Mouse (Mus musculus) hindbrain, embryonic 14.5 days (tissue): Measurements from ENCODE around the gene Mapkap1. TPM values are rescaled to one million over a fixed set of nuclear protein-coding genes. Genes with fewer than 3 reads are reported as not detected.

Experiments used
- ATAC-seq: fragments of 200-750 bp; cut with Nextera tagmentation; 2 replicates; pipeline ENCODE4 v1.8.0; 2017; ENCODE audit warnings: moderate number of reproducible peaks, mild to moderate bottlenecking, moderate TSS enrichment, moderate library complexity; ENCODE audit not compliant: low FRiP score
- DNase-seq: peaks from one replicate; pipeline ENCODE4 v3.0.0-alpha.2; 2015; ENCODE audit warnings: low spot score
- H3K27ac ChIP-seq: fragments of 300-500 bp; sonication (generic); 2 replicates; pipeline ENCODE4 v1.5.1; 2014; ENCODE audit warnings: mild to moderate bottlenecking, moderate library complexity
- H3K27me3 ChIP-seq: fragments of 300-500 bp; sonication (generic); 2 replicates; pipeline ENCODE4 v1.6.1; 2014; ENCODE audit warnings: mild to moderate bottlenecking, low read length, mixed read lengths; ENCODE audit not compliant: control insufficient read depth, insufficient read depth
- H3K36me3 ChIP-seq: fragments of 300-500 bp; sonication (generic); replicated peaks from 2 replicates; pipeline ENCODE4 v1.6.1; 2014; ENCODE audit not compliant: control insufficient read depth, insufficient read depth
- H3K4me1 ChIP-seq: fragments of 300-500 bp; sonication (generic); replicated peaks from 2 replicates; pipeline ENCODE4 v1.6.1; 2014; ENCODE audit warnings: antibody characterized with exemption, low read length, mixed read lengths; ENCODE audit not compliant: control insufficient read depth, insufficient read depth
- H3K4me2 ChIP-seq: fragments of 300-500 bp; sonication (generic); replicated peaks from 2 replicates; pipeline ENCODE4 v1.6.1; 2014; ENCODE audit warnings: mild to moderate bottlenecking, moderate library complexity
- H3K4me3 ChIP-seq: fragments of 300-500 bp; sonication (generic); replicated peaks from 2 replicates; pipeline ENCODE4 v1.5.1; 2014; ENCODE audit warnings: mild to moderate bottlenecking, low read length
- H3K9ac ChIP-seq: fragments of 300-500 bp; sonication (generic); 2 replicates; pipeline ENCODE4 v1.6.1; 2014
- H3K9me3 ChIP-seq: fragments of 300-500 bp; sonication (generic); 2 replicates; pipeline ENCODE4 v1.6.1; 2016; ENCODE audit warnings: low read length; ENCODE audit not compliant: control insufficient read depth
- WGBS: fragments of 180-500 bp; shearing (Covaris S2); extraction: QIAGEN DNeasy Blood & Tissue Kit; methylation state at CpG from one replicate; pipeline ENCODE4 v1.1.7; 2014; 5-methylcytosine and 5-hydroxymethylcytosine counted together
- polyA plus RNA-seq: library from polyadenylated mRNA; unstranded; fragments of >200 nt; fragmentation: Nextera tagmentation; extraction: Ambion mirVana; gene quantifications from 2 replicates; pipeline ENCODE4 v1.2.1, GENCODE M21; 2014

Gene Mapkap1
- polyA plus RNA-seq, 1 experiment from 2014 or later: 101 TPM

GRCm38 (mm10) chr2:34518083-34518482 is 111.5 kb downstream of the Mapkap1 start:
- 86% methylated on average over 2 of the region's 2 CpGs for WGBS
- Histone ChIP-seq H3K4me3 (no peak overlapping the region), H3K9ac (no peak overlapping the region), H3K9me3 (no peaks in the 10 kb centered on the region), H3K4me1 (no peaks in the 10 kb centered on the region), H3K4me2 (no peak overlapping the region), H3K27me3 (no peaks in the 10 kb centered on the region), H3K27ac (no peak overlapping the region), H3K36me3 (no peaks in the 10 kb centered on the region)
- ATAC-seq: no peak
- no peak for DNase-seq

GRCm38 (mm10) chr2:34518526-34518925 is 112.0 kb downstream of the Mapkap1 start:
- Histone ChIP-seq H3K4me2 (no peak overlapping the region), H3K27ac (no peak overlapping the region), H3K27me3 (no peaks in the 10 kb centered on the region), H3K9me3 (no peaks in the 10 kb centered on the region), H3K4me1 (no peaks in the 10 kb centered on the region), H3K9ac (no peak overlapping the region), H3K4me3 (no peak overlapping the region), H3K36me3 (no peaks in the 10 kb centered on the region)
- no peak for ATAC-seq
- 83% methylated on average over 5 of the region's 5 CpGs for WGBS
- no peak for DNase-seq

DNA sequence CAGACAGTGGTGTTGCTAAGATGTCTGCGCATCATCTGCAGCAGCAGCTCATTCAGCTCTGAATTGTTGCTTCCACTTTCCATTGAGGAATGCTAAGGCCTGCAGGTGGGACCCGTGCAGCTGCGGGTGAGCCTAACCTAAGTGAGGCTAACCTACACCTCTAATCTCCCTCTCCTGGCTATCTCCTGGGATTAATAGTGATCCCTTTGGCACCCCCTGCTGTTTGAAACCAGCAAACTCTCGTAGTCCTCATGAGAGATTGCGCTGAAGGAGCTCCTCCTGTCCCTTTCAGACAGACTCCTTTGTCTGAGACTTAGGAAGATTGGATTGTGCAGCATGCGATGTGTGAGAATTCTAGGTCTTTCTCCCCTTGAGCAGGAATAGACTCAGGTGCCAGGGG is 113.0 kb downstream of the Mapkap1 start:
- Histone ChIP-seq H3K36me3 (no peaks in the 10 kb centered on the region), H3K27me3 (no peaks in the 10 kb centered on the region), H3K27ac (no peak overlapping the region), H3K4me1 (no peaks in the 10 kb centered on the region), H3K4me2 (no peak overlapping the region), H3K9me3 (no peaks in the 10 kb centered on the region), H3K9ac (no peak overlapping the region), H3K4me3 (no peak overlapping the region)
- DNase-seq: no peak
- 41% methylated on average over 6 of the region's 6 CpGs for WGBS
- no peak for ATAC-seq

GRCm38 (mm10) chr2:34521384-34521783 is 114.8 kb downstream of the Mapkap1 start:
- peaks cover 3% of the 10 kb centered on the region; the same call in 1 of the 2 replicates for H3K4me1 ChIP-seq
- H3K4me3 ChIP-seq: no peak overlapping the region
- H3K4me2 ChIP-seq: no peak overlapping the region
- WGBS: 95% methylated on average over 3 of the region's 3 CpGs
- no peaks in the 10 kb centered on the region for H3K27me3 ChIP-seq
- DNase-seq: no peak
- H3K27ac ChIP-seq: no peak overlapping the region
- H3K36me3 ChIP-seq: no peaks in the 10 kb centered on the region
- no peak overlapping the region for H3K9ac ChIP-seq
- no peak for ATAC-seq
- H3K9me3 ChIP-seq: no peaks in the 10 kb centered on the region

DNA sequence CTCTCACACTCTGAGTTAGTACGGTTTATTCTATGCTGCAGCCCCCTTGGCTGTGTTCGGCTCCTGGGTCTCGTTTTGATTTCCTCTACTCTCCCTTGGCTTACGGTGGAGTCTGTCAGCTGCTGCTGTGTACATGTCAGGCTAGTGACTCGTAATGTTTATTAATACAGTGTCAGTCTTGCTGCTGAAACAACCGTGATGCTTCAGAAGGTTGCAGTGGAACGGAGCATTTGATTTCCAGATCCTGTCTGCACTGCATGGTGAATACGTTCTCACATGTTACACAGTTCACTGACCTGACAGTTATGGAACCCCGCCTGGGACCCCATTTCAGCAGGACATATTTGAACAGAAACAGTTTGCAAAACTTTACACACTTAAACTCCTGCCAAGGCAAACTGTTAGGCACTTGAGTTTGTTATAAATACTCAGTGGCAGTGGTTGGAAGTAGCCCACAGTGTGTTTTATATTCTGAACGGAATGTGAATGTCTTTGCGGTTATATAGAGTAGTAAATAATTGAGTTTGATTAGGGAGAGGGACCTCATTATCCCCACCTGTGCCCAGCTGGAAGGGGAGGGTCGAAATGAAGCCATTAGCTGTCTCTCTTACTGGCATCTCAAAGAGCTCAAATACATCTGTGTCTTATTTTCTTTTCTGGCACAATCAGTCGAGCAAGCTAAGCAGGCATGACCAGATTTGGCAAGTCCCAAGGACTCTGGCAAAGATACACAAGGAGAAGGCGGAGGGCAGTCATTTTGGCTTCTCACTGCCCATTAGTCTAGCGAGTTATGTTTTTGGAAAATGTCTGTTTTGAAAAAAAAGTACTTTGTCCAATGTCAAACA is 120.2 kb downstream of the Mapkap1 start:
- Histone ChIP-seq H3K4me1 (peaks cover 30% of the 10 kb centered on the region; the same call in 1 of the 2 replicates), H3K9me3 (no peaks in the 10 kb centered on the region), H3K9ac (no peak overlapping the region), H3K27me3 (no peaks in the 10 kb centered on the region), H3K36me3 (no peaks in the 10 kb centered on the region), H3K4me3 (no peak overlapping the region), H3K4me2 (no peak overlapping the region), H3K27ac (no peak overlapping the region; the same call in 1 of the 2 replicates)
- ATAC-seq: peak; percentile 40; the same call in 1 of the 2 replicates
- peak; percentile 62 for DNase-seq
- WGBS: 29% methylated on average over 15 of the region's 15 CpGs

DNA sequence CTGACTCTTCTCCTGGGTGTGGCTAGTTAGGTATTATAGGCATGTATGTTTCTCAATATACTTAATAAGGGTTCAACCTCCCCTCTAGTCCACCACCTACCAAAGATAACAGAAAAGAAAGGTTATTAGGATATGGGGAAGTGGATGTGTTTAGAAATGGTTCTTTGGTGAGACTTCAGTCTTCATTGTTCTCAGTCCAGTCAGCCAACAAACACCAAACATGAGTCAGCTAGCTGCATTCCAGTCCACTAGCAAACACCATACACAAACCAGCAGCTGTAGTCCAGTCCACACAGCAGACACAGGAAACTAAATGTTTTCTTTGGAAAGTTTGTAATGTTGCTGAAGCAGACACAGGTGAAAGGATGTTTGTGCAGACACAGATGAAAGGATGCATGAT is 121.9 kb downstream of the Mapkap1 start:
- Histone ChIP-seq H3K36me3 (no peaks in the 10 kb centered on the region), H3K27me3 (no peaks in the 10 kb centered on the region), H3K9ac (no peak overlapping the region), H3K27ac (no peak overlapping the region), H3K4me2 (no peak overlapping the region), H3K4me3 (no peak overlapping the region), H3K9me3 (no peaks in the 10 kb centered on the region), H3K4me1 (peaks cover 42% of the 10 kb centered on the region; the same call in 1 of the 2 replicates)
- no peak for DNase-seq
- no peak for ATAC-seq

GRCm38 (mm10) chr2:34530042-34530441 is 123.5 kb downstream of the Mapkap1 start:
- Histone ChIP-seq H3K36me3 (no peaks in the 10 kb centered on the region), H3K27me3 (no peaks in the 10 kb centered on the region), H3K9ac (no peak overlapping the region), H3K27ac (no peak overlapping the region), H3K4me2 (no peak overlapping the region), H3K4me1 (peaks cover 50% of the 10 kb centered on the region), H3K4me3 (no peak overlapping the region), H3K9me3 (no peaks in the 10 kb centered on the region)
- DNase-seq (no peak), ATAC-seq (no peak)
- WGBS: 32% methylated on average over 3 of the region's 3 CpGs

DNA sequence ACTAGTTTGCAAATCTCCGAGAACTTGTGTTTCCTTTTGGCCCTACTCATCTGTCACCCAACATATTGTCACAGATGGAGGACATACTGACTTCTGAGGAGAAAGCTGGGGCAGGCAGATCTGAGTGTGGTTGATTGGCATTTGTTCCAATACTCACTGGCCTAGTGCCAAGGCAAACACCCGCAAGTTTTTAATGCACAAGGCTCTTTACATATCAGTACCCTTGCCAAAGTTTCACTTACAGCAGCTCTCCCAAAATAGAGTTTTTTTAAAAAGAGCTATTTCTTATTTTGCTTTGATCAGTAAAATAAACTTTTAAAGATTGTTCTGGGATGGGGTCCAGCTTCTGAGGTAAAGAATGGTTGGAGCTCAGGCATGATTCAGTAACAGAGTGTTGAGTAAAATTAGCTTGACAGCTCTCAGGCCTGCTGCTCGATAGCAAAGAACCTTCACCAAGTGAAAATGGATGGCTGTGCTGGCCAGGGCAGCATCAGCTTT is 125.3 kb downstream of the Mapkap1 start:
- Histone ChIP-seq H3K9me3 (no peaks in the 10 kb centered on the region), H3K27ac (peak overlapping the region; percentile 43; the same call in 1 of the 2 replicates), H3K9ac (no peak overlapping the region), H3K4me1 (peaks cover 51% of the 10 kb centered on the region), H3K4me3 (no peak overlapping the region), H3K4me2 (no peak overlapping the region), H3K27me3 (no peaks in the 10 kb centered on the region), H3K36me3 (no peaks in the 10 kb centered on the region)
- WGBS: 46% methylated on average over 3 of the region's 3 CpGs
- DNase-seq (peak; percentile 33), ATAC-seq (no peak)

DNA sequence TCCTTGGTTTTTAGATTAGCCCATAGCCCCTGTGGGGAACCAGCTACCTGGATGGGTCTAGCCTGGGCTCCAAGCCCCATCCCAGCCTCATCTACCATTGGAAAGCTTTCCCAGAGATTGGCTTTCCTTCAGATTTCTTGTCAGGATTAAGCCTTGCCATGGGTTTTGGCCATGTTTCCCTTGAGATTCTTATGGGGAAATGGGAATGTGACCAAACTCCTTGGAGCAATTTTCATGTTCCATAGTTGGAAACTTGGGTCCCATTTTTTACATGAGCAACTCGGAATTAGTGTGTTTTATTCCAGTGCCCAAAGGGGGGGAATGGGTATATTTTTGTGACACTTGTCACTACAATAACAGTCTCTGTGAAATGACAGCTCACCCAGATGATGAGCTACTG is 125.8 kb downstream of the Mapkap1 start:
- peaks cover 45% of the 10 kb centered on the region for H3K4me1 ChIP-seq
- H3K9me3 ChIP-seq: no peaks in the 10 kb centered on the region
- H3K27ac ChIP-seq: 0 out of 2 replicates have a peak overlapping the region, but pooled peaks have one; percentile 35
- H3K4me3 ChIP-seq: no peak overlapping the region
- DNase-seq (no peak), ATAC-seq (no peak)
- no peak overlapping the region for H3K4me2 ChIP-seq
- 80% methylated on average over 1 of the region's 1 CpGs for WGBS
- no peaks in the 10 kb centered on the region for H3K27me3 ChIP-seq
- H3K9ac ChIP-seq: no peak overlapping the region
- no peaks in the 10 kb centered on the region for H3K36me3 ChIP-seq
